Mouse (Mus musculus): ENCODE results near the gene Ist1. TPM values are rescaled to one million over a fixed set of nuclear protein-coding genes. Genes with fewer than 3 reads are reported as not detected.

Gene Ist1
- polyA plus RNA-seq, 1 experiment from 2014 or later: 140 TPM

- Histone ChIP-seq H3K4me2 (ENCODE audit: low read depth, low read length) (no peak overlapping the region), H3K9ac (ENCODE audit: low read length) (no peak overlapping the region), H3K27ac (ENCODE audit: low read length) (no peak overlapping the region), H3K4me3 (replicated peaks; ENCODE audit: low read length) (no peak overlapping the region), H3K9me3 (replicated peaks; ENCODE audit: control insufficient read depth, low read length) (no peaks in the 10 kb centered on the region), H3K27me3 (ENCODE audit: control insufficient read depth, insufficient read depth, low read length) (no peaks in the 10 kb centered on the region), H3K36me3 (ENCODE audit: control insufficient read depth, insufficient read depth, low read length) (no peaks in the 10 kb centered on the region), H3K4me1 (ENCODE audit: control insufficient read depth, insufficient read depth, low read length) (no peaks in the 10 kb centered on the region)
- 60% methylated on average over 6 of the region's 6 CpGs for WGBS
- ATAC-seq (ENCODE audit: insufficient read depth, low FRiP score): no peak
Measured at GRCm38 (mm10) chr8:109628638-109629037, 64.4 kb downstream of the Ist1 start.

Other genes with a start within 250 kb of the Ist1 start
- not detected in 2 replicates for gene Pmfbp1, start 199.2 kb downstream of the Ist1 start, polyA plus RNA-seq (2015; fragmentation: Nextera tagmentation; extraction: Ambion mirVana)
- 20.5 and 21.8 TPM in 2 replicates for gene Dhx38, start 127.4 kb downstream of the Ist1 start, polyA plus RNA-seq (2015; fragmentation: Nextera tagmentation; extraction: Ambion mirVana)
- gene Txnl4b, start 127.4 kb downstream of the Ist1 start, polyA plus RNA-seq (2015; fragmentation: Nextera tagmentation; extraction: Ambion mirVana): 21.6 TPM in 2 replicates
- gene Hp, start 114.1 kb downstream of the Ist1 start, polyA plus RNA-seq (2015; fragmentation: Nextera tagmentation; extraction: Ambion mirVana): 13.3 and 17.0 TPM in 2 replicates
- 41.1 and 44.2 TPM in 2 replicates for gene Dhodh, start 84.6 kb downstream of the Ist1 start, polyA plus RNA-seq (2015; fragmentation: Nextera tagmentation; extraction: Ambion mirVana)
- 0.12 TPM in 1 of 2 replicates, not detected in the other for gene Pkd1l3, start 78.7 kb downstream of the Ist1 start, polyA plus RNA-seq (2015; fragmentation: Nextera tagmentation; extraction: Ambion mirVana)
- 16.6 and 17.2 TPM in 2 replicates for gene Zfp821, start 12.3 kb upstream of the Ist1 start, polyA plus RNA-seq (2015; fragmentation: Nextera tagmentation; extraction: Ambion mirVana)
- gene Atxn1l, start 44.5 kb upstream of the Ist1 start, polyA plus RNA-seq (2015; fragmentation: Nextera tagmentation; extraction: Ambion mirVana): 7.5 and 7.7 TPM in 2 replicates
- gene Ap1g1, start 85.3 kb upstream of the Ist1 start, polyA plus RNA-seq (2015; fragmentation: Nextera tagmentation; extraction: Ambion mirVana): 42.5 and 45.7 TPM in 2 replicates
- gene Phlpp2, start 175.3 kb upstream of the Ist1 start, polyA plus RNA-seq (2015; fragmentation: Nextera tagmentation; extraction: Ambion mirVana): 2.8 TPM in 2 replicates

Measured in stomach, embryonic 16.5 days (tissue).